Mouse (Mus musculus) layer of hippocampus, postnatal 14 days (tissue): Measurements from ENCODE around the gene Gm27021. TPM values are rescaled to one million over a fixed set of nuclear protein-coding genes. Genes with fewer than 3 reads are reported as not detected.

Source experiments
- DNase-seq, 2 experiments: peaks; one replicate each; pipeline ENCODE4 v3.0.0; 2021 to 2022; ENCODE audit warnings: low spot score in 2 of 2, mixed read lengths in 1 of 2
- total RNA-seq, 2 experiments: library from RNA; stranded (reverse); gene quantifications; 2 replicates each; pipeline ENCODE4 v1.2.3; 2021

Gm27021 gene
- total RNA-seq, 2 experiments from 2014 or later, result 0.55 to 1.2 TPM

- no peak for DNase-seq
Measured at GRCm38 (mm10) chr8:120686576-120686975, 18.7 kb upstream of the Gm27021 start.

- no peak for DNase-seq
Measured at GRCm38 (mm10) chr8:120686051-120686450, 18.2 kb upstream of the Gm27021 start.

GRCm38 (mm10) chr8:120685591-120685990, 17.7 kb upstream of the Gm27021 start:
- DNase-seq, result no peak

- no peak for DNase-seq
Measured at GRCm38 (mm10) chr8:120685097-120685496, 17.2 kb upstream of the Gm27021 start.

- DNase-seq, result no peak
Measured at GRCm38 (mm10) chr8:120684082-120684481, 16.2 kb upstream of the Gm27021 start.

- DNase-seq, result no peak
Measured at GRCm38 (mm10) chr8:120683602-120684001, 15.7 kb upstream of the Gm27021 start.

GRCm38 (mm10) chr8:120681113-120681512, 13.2 kb upstream of the Gm27021 start:
- no peak for DNase-seq

- peak in 1 of 2 experiments; percentile 56 for DNase-seq
Measured at GRCm38 (mm10) chr8:120680405-120680804, 12.5 kb upstream of the Gm27021 start.

- no peak for DNase-seq
Measured at GRCm38 (mm10) chr8:120679629-120680387, 11.9 kb upstream of the Gm27021 start.

GRCm38 (mm10) chr8:120678447-120678846, 10.6 kb upstream of the Gm27021 start:
- DNase-seq, result peak; percentile 85 to 89

- no peak for DNase-seq
Measured at GRCm38 (mm10) chr8:120675718-120676117, 7.8 kb upstream of the Gm27021 start.

GRCm38 (mm10) chr8:120673298-120673697, 5.4 kb upstream of the Gm27021 start:
- no peak for DNase-seq

GRCm38 (mm10) chr8:120672626-120673229, 4.8 kb upstream of the Gm27021 start:
- DNase-seq, result no peak

GRCm38 (mm10) chr8:120671775-120672174, 3.9 kb upstream of the Gm27021 start:
- no peak for DNase-seq

GRCm38 (mm10) chr8:120668374-120668905, 561 bp upstream of the Gm27021 start, which contains the start of gene Emc8:
Gene Emc8, minus strand, starts transcription at chr8:120668573.
- DNase-seq, result no peak

- DNase-seq, result no peak
Measured at GRCm38 (mm10) chr8:120666807-120667470, 940 bp downstream of the Gm27021 start.

- DNase-seq, result no peak
Measured at GRCm38 (mm10) chr8:120665726-120666455, 2.0 kb downstream of the Gm27021 start.

GRCm38 (mm10) chr8:120664566-120664965, 3.3 kb downstream of the Gm27021 start:
- DNase-seq, result no peak

- no peak for DNase-seq
Measured at GRCm38 (mm10) chr8:120657415-120657814, 10.5 kb downstream of the Gm27021 start.

GRCm38 (mm10) chr8:120656322-120657052, 11.4 kb downstream of the Gm27021 start:
- DNase-seq, result no peak
